Mouse (Mus musculus): ENCODE results near the gene Mybphl. TPM values are rescaled to one million over a fixed set of nuclear protein-coding genes. Genes with fewer than 3 reads are reported as not detected.

Gene Mybphl
- polyA plus RNA-seq, 1 experiment from 2014 or later = 94.5 TPM

DNA sequence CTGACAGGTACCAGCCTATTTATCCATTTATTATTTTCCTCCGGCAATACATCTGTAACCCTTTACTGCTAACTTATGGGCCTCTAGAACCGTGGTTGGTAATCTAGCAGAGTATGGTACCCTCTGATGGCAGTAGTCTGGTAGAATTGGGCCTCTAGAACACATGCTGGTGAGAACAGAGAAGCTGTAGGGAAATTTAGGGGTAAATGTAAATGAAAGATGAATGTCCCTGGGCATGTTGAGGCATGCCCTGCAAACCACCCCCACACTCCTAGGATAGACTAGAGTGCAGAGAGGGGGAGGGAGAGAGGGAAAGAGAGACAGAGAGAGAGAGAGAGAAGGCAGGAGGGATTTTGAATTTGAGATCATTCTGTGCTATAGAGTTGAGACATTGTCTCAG lies 19.7 kb downstream of the Mybphl start:
- Histone ChIP-seq H3K27me3 (ENCODE audit: control insufficient read depth, insufficient read depth, low read length) (no peaks in the 10 kb centered on the region), H3K4me3 (ENCODE audit: control insufficient read depth in 1 of 2, insufficient read depth in 1 of 2, low read depth in 1 of 2, low read length in 2 of 2) (peak overlapping the region; percentile 69 to 74), H3K9me3 (ENCODE audit: control insufficient read depth, low read length) (no peaks in the 10 kb centered on the region), H3K27ac (replicated peaks in 1 of 2; ENCODE audit: control insufficient read depth in 1 of 2, insufficient read depth in 1 of 2, low read depth in 2 of 2, low read length in 2 of 2) (no peak overlapping the region), H3K4me1 (ENCODE audit: control insufficient read depth in 2 of 2, insufficient read depth in 2 of 2, low read length in 2 of 2) (peaks cover 16 to 28% of the 10 kb centered on the region in 2 experiments), H3K9ac (ENCODE audit: low read length) (peak overlapping the region; percentile 72), H3K4me2 (ENCODE audit: low read length) (peak overlapping the region; percentile 70), H3K36me3 (ENCODE audit: control insufficient read depth, insufficient read depth, low read length) (peaks cover 19% of the 10 kb centered on the region)
- 49% methylated on average over 2 of the region's 2 CpGs for WGBS
- ATAC-seq (ENCODE audit: insufficient number of reproducible peaks, insufficient read depth, low FRiP score, low read depth) = no peak

DNA sequence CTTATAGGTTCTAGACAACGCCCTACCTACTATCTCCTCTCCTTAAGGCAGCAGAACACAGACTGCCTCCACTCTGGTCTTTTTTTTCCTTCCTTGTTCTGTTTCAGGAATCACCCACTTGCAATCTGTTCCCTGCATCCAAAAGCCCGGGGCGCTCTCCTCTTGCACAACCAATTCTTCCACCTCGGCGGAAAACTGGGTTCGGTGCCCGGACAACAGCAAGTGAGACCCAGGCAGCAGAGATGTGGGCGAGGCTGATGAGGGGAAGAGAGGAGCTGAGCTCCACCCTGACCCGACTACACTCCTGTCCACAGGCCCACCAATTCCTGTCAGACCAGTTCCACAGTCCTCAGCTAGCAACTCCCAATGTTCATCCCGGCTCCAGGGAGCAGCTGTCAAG lies 21.5 kb downstream of the Mybphl start:
- Histone ChIP-seq H3K9me3 (ENCODE audit: control insufficient read depth, low read length) (no peaks in the 10 kb centered on the region), H3K27me3 (ENCODE audit: control insufficient read depth, insufficient read depth, low read length) (no peaks in the 10 kb centered on the region), H3K4me3 (ENCODE audit: control insufficient read depth in 1 of 2, insufficient read depth in 1 of 2, low read depth in 1 of 2, low read length in 2 of 2) (no peak overlapping the region), H3K36me3 (ENCODE audit: control insufficient read depth, insufficient read depth, low read length) (peaks cover 19% of the 10 kb centered on the region), H3K4me1 (ENCODE audit: control insufficient read depth in 2 of 2, insufficient read depth in 2 of 2, low read length in 2 of 2) (peaks cover 16 to 25% of the 10 kb centered on the region in 2 experiments), H3K9ac (ENCODE audit: low read length) (no peak overlapping the region), H3K4me2 (ENCODE audit: low read length) (no peak overlapping the region), H3K27ac (replicated peaks in 1 of 2; ENCODE audit: control insufficient read depth in 1 of 2, insufficient read depth in 1 of 2, low read depth in 2 of 2, low read length in 2 of 2) (no peak overlapping the region)
- ATAC-seq (ENCODE audit: insufficient number of reproducible peaks, insufficient read depth, low FRiP score, low read depth) = no peak
- WGBS = 93% methylated on average over 10 of the region's 10 CpGs

- H3K27me3 ChIP-seq (ENCODE audit: control insufficient read depth, insufficient read depth, low read length) = 0 out of 2 replicates have a peak, but pooled peaks cover 5% of the 10 kb centered on the region
- H3K27ac ChIP-seq (replicated peaks in 1 of 2; ENCODE audit: control insufficient read depth in 1 of 2, insufficient read depth in 1 of 2, low read depth in 2 of 2, low read length in 2 of 2) = no peak overlapping the region
- H3K36me3 ChIP-seq (ENCODE audit: control insufficient read depth, insufficient read depth, low read length) = peaks cover 19% of the 10 kb centered on the region
- H3K9ac ChIP-seq (ENCODE audit: low read length) = peak overlapping the region; percentile 49; the same call in 1 of the 2 replicates
- peak; percentile 68 for ATAC-seq (ENCODE audit: insufficient number of reproducible peaks, insufficient read depth, low FRiP score, low read depth)
- peak overlapping the region; percentile 42 for H3K4me2 ChIP-seq (ENCODE audit: low read length)
- no peaks in the 10 kb centered on the region for H3K9me3 ChIP-seq (ENCODE audit: control insufficient read depth, low read length)
- H3K4me1 ChIP-seq (ENCODE audit: control insufficient read depth in 2 of 2, insufficient read depth in 2 of 2, low read length in 2 of 2) = peaks cover 7 to 11% of the 10 kb centered on the region in 2 experiments
- no peak overlapping the region for H3K4me3 ChIP-seq (ENCODE audit: control insufficient read depth in 1 of 2, insufficient read depth in 1 of 2, low read depth in 1 of 2, low read length in 2 of 2)
- 1% methylated on average over 5 of the region's 5 CpGs for WGBS
These were observed 24.4 kb downstream of the Mybphl start for GRCm38 (mm10) chr3:108389111-108389545.

- H3K27me3 ChIP-seq (ENCODE audit: control insufficient read depth, insufficient read depth, low read length) = 0 out of 2 replicates have a peak, but pooled peaks cover 5% of the 10 kb centered on the region
- H3K9ac ChIP-seq (ENCODE audit: low read length) = 0 out of 2 replicates have a peak overlapping the region, but pooled peaks have one; percentile 16
- no peaks in the 10 kb centered on the region for H3K9me3 ChIP-seq (ENCODE audit: control insufficient read depth, low read length)
- H3K4me3 ChIP-seq (ENCODE audit: control insufficient read depth in 1 of 2, insufficient read depth in 1 of 2, low read depth in 1 of 2, low read length in 2 of 2) = no peak overlapping the region
- H3K36me3 ChIP-seq (ENCODE audit: control insufficient read depth, insufficient read depth, low read length) = 0 out of 2 replicates have a peak, but pooled peaks cover 6% of the 10 kb centered on the region
- WGBS = 34% methylated on average over 10 of the region's 10 CpGs
- ATAC-seq (ENCODE audit: insufficient number of reproducible peaks, insufficient read depth, low FRiP score, low read depth) = no peak
- H3K27ac ChIP-seq (replicated peaks in 1 of 2; ENCODE audit: control insufficient read depth in 1 of 2, insufficient read depth in 1 of 2, low read depth in 2 of 2, low read length in 2 of 2) = no peak overlapping the region
- peak overlapping the region; percentile 11; the same call in 1 of the 2 replicates for H3K4me2 ChIP-seq (ENCODE audit: low read length)
- peaks cover 3 to 6% of the 10 kb centered on the region in 2 experiments; a peak in 3 of 4 replicates for H3K4me1 ChIP-seq (ENCODE audit: control insufficient read depth in 2 of 2, insufficient read depth in 2 of 2, low read length in 2 of 2)
These were observed 27.6 kb downstream of the Mybphl start for GRCm38 (mm10) chr3:108392299-108392698.

- Histone ChIP-seq H3K36me3 (ENCODE audit: control insufficient read depth, insufficient read depth, low read length) (0 out of 2 replicates have a peak, but pooled peaks cover 5% of the 10 kb centered on the region), H3K9me3 (ENCODE audit: control insufficient read depth, low read length) (no peaks in the 10 kb centered on the region), H3K9ac (ENCODE audit: low read length) (no peak overlapping the region), H3K4me1 (ENCODE audit: control insufficient read depth in 2 of 2, insufficient read depth in 2 of 2, low read length in 2 of 2) (peaks cover 3 to 6% of the 10 kb centered on the region in 2 experiments; a peak in 3 of 4 replicates), H3K4me3 (ENCODE audit: control insufficient read depth in 1 of 2, insufficient read depth in 1 of 2, low read depth in 1 of 2, low read length in 2 of 2) (no peak overlapping the region), H3K4me2 (ENCODE audit: low read length) (peak overlapping the region; percentile 11; the same call in 1 of the 2 replicates), H3K27me3 (ENCODE audit: control insufficient read depth, insufficient read depth, low read length) (0 out of 2 replicates have a peak, but pooled peaks cover 5% of the 10 kb centered on the region), H3K27ac (replicated peaks in 1 of 2; ENCODE audit: control insufficient read depth in 1 of 2, insufficient read depth in 1 of 2, low read depth in 2 of 2, low read length in 2 of 2) (no peak overlapping the region)
- 46% methylated on average over 15 of the region's 15 CpGs for WGBS
- ATAC-seq (ENCODE audit: insufficient number of reproducible peaks, insufficient read depth, low FRiP score, low read depth) = no peak
These were observed 28.1 kb downstream of the Mybphl start for GRCm38 (mm10) chr3:108392793-108393192.

DNA sequence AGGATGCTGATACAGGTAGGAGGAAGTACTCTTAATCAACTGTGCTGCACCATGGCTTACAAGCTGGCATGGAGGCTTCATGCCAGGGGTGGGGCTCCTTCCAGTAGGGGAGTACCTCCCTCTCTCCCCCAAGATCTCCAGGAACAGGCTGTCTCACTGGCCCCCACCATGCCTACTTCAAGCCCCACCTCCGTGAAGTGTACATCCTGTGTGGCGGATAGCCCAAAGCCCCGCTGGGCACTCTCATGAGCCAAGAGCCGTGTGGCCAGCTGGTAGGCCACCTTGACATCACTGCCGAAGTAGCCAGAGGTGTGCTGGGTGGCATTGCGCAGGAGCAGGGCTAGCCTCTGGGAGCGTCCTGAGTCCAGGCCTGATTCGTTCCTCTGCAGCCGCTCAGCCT lies 33.6 kb downstream of the Mybphl start:
- Histone ChIP-seq H3K4me2 (ENCODE audit: low read length) (no peak overlapping the region), H3K4me1 (ENCODE audit: control insufficient read depth in 2 of 2, insufficient read depth in 2 of 2, low read length in 2 of 2) (no peaks in the 10 kb centered on the region; a peak in 1 of 4 replicates), H3K36me3 (ENCODE audit: control insufficient read depth, insufficient read depth, low read length) (0 out of 2 replicates have a peak, but pooled peaks cover 3% of the 10 kb centered on the region), H3K27me3 (ENCODE audit: control insufficient read depth, insufficient read depth, low read length) (0 out of 2 replicates have a peak, but pooled peaks cover 5% of the 10 kb centered on the region), H3K4me3 (ENCODE audit: control insufficient read depth in 1 of 2, insufficient read depth in 1 of 2, low read depth in 1 of 2, low read length in 2 of 2) (no peak overlapping the region), H3K27ac (replicated peaks in 1 of 2; ENCODE audit: control insufficient read depth in 1 of 2, insufficient read depth in 1 of 2, low read depth in 2 of 2, low read length in 2 of 2) (no peak overlapping the region), H3K9ac (ENCODE audit: low read length) (no peak overlapping the region), H3K9me3 (ENCODE audit: control insufficient read depth, low read length) (no peaks in the 10 kb centered on the region)
- no peak for ATAC-seq (ENCODE audit: insufficient number of reproducible peaks, insufficient read depth, low FRiP score, low read depth)
- 90% methylated on average over 9 of the region's 9 CpGs for WGBS

DNA sequence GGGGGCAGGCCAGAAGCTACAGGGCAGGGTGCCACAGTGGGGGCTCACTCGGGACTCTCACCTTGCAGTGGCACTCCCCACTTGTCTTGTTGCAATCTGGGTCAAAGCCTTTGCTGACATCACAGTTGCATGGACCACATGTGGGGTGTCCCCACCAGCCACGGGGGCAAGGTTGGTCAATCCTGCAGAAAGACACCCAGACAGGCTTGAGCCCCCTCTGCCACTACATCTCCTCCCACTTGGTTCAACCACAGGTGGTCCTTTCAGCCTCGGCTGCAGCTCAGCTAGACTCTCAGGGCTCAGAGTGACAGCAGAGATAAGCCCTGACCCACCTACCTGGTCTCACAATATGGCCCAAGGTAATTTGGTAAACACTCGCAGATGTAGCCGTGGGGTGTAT lies 35.7 kb downstream of the Mybphl start:
- Histone ChIP-seq H3K27ac (replicated peaks in 1 of 2; ENCODE audit: control insufficient read depth in 1 of 2, insufficient read depth in 1 of 2, low read depth in 2 of 2, low read length in 2 of 2) (no peak overlapping the region), H3K9ac (ENCODE audit: low read length) (no peak overlapping the region), H3K4me2 (ENCODE audit: low read length) (no peak overlapping the region), H3K36me3 (ENCODE audit: control insufficient read depth, insufficient read depth, low read length) (0 out of 2 replicates have a peak, but pooled peaks cover 3% of the 10 kb centered on the region), H3K4me3 (ENCODE audit: control insufficient read depth in 1 of 2, insufficient read depth in 1 of 2, low read depth in 1 of 2, low read length in 2 of 2) (no peak overlapping the region), H3K27me3 (ENCODE audit: control insufficient read depth, insufficient read depth, low read length) (no peaks in the 10 kb centered on the region), H3K9me3 (ENCODE audit: control insufficient read depth, low read length) (no peaks in the 10 kb centered on the region), H3K4me1 (ENCODE audit: control insufficient read depth in 2 of 2, insufficient read depth in 2 of 2, low read length in 2 of 2) (no peaks in the 10 kb centered on the region; a peak in 1 of 4 replicates)
- ATAC-seq (ENCODE audit: insufficient number of reproducible peaks, insufficient read depth, low FRiP score, low read depth) = no peak
- 74% methylated on average over 5 of the region's 5 CpGs for WGBS
